Mouse (Mus musculus): Measurements from ENCODE around the gene Ankrd12.

DNA sequence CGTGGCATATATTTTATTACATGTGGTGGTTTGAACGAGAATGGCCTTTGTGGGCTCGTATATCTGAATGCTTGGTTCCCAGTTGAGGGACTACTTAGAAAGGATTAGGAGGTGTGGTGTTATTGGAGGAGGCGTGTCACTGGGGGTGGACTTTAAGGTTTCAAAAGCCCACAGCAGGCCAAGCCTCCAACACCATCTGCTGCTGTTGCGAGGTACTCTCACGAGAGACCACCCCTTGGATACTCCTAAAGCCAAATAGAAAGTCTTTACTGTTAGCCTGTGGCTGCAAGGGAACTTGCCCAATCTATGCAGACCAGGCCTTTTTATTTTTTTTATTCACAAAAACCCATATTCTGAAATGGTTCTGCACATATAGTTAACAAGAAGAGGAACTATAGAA is 154.9 kb downstream of the Ankrd12 start:
- no peak for TF ChIP-seq CTCF (IDR thresholded peaks at IDR 0.05; ENCODE audit: low read depth, low read length)
- TF ChIP-seq POLR2A (IDR thresholded peaks at IDR 0.05; ENCODE audit: borderline replicate concordance, low read depth, low read length), result no peak
